Mouse (Mus musculus) left cerebral cortex, postnatal 10 days (tissue): Measurements from ENCODE around the gene Cts6. TPM values are rescaled to one million over a fixed set of nuclear protein-coding genes. Genes with fewer than 3 reads are reported as not detected.
"Not testable (repeated sequence)": the region's sequence is repeated elsewhere in the genome, so short reads cannot be mapped to it uniquely, and the experiment has no call there.

Source experiments
- DNase-seq, 2 experiments: peaks; one replicate each; pipeline ENCODE4 v3.0.0; 2021 to 2022; ENCODE audit warnings: low spot score in 2 of 2, mixed read lengths in 1 of 2; ENCODE audit errors: extremely low spot score in 1 of 2
- intact Hi-C: fragments of 180-260 bp; cut with DNase I; formaldehyde crosslinking; loops from one replicate; pipeline ENCODE4 v1.15.1; 2025
- total RNA-seq, 2 experiments: library from RNA; stranded (reverse); gene quantifications; 2 replicates each; pipeline ENCODE4 v1.2.3; 2021

Cts6 gene
- not detected for total RNA-seq

DNA sequence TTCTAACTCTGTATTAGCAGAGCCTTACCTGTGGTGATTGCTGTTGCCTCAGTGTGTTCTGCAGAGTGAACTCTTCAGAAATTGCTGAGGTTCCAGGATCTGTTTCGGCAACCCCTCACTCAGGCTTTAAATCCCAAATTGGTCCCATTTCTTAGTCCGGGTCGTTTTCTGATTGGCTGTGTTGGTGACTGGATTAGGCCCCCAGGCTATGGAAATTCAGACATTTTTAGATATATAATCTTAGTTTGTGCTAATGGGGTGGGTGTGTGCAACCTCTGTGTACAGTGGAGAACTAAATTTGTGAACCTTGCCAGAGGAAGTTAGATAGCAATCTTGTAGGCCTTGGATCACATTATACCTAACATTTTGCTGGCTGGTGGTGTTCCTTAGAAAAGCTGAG is at the start of gene Cts6:
Gene Cts6 (minus strand): TSS at position 101 of the 400 bp plus-strand sequence.
- intact Hi-C loops = no loop called here
- DNase-seq = no peak

DNA sequence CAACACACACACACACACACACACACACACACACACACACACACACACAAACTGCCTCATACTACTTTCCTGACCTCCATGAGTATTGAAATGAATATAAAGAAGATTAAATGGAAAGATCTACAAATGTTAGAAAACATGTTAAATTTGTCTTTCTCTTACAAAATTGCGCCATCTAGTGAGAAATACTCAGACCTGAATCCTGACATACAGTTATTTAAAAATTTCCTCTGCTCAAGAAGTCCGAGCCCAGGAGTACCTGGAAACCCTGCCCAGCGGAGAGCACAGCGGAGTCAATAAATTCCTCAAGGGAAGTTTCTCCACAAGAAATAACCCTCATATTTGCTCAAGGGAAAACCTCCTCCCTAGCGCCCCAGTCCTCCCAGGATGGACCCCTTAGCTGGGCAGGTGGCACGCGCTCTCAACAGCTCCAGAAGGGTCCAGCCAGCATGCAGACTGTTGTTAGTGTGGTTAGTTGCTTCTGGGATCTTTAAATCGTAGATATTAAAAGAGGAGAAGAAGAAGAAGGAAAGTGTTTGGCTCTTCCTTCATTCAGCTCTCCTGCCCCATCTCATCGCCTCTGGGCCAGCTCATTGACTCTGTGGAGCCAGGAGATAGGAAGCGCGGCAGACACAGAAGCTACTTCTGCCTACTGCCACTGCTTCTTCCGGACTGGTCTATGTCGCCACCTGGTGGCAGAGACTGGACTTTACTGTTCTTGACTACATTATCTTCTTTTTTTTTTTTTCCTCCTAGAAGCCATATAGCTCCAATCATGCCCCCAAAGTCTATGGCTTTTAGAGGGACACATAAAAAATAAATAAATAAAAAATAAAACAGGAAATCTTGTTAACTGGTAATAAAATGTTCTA is 38.1 kb upstream of the Cts6 start:
- intact Hi-C loops = loop anchor here (5.0 kb wide), 1 partner anchor 484 kb away; no protein-coding TSS in a partner anchor
- peak; percentile 1 to 47 for DNase-seq

GRCm38 (mm10) chr13:61185151-61185933 is 17.9 kb downstream of the Cts6 start:
- DNase-seq, intact Hi-C loops: not testable (repeated sequence)

- intact Hi-C loops = no loop called here
- no peak for DNase-seq
These were observed 38.6 kb downstream of the Cts6 start for GRCm38 (mm10) chr13:61164622-61165021.

GRCm38 (mm10) chr13:61164156-61164555 is 39.1 kb downstream of the Cts6 start, which contains the start of gene Ctsr:
Ctsr (minus strand) TSS chr13:61164256.
- DNase-seq = no peak
- intact Hi-C loops = no loop called here

Other genes with a start within 250 kb of the Cts6 start
- not detected for gene Ctsj, start 197.5 kb downstream of the Cts6 start, total RNA-seq
- not detected for gene Ctsq, start 162.8 kb downstream of the Cts6 start, total RNA-seq
- gene Ctsr, start 39.2 kb downstream of the Cts6 start, total RNA-seq = not detected
- not detected for gene Cts8, start 51.9 kb upstream of the Cts6 start, total RNA-seq
- gene Gm49398, start 85.4 kb upstream of the Cts6 start, total RNA-seq = not detected
- gene Cts7, start 154.8 kb upstream of the Cts6 start, total RNA-seq = not detected